Mouse (Mus musculus): ENCODE measurements around the gene Rad1. TPM values are rescaled to one million over a fixed set of nuclear protein-coding genes. Genes with fewer than 3 reads are reported as not detected.
"Not testable (repeated sequence)": the region's sequence is repeated elsewhere in the genome, so short reads cannot be mapped to it uniquely, and the experiment has no call there.

Rad1 gene
- polyA plus RNA-seq, 1 experiment from 2014 or later = 36.2 TPM

DNA sequence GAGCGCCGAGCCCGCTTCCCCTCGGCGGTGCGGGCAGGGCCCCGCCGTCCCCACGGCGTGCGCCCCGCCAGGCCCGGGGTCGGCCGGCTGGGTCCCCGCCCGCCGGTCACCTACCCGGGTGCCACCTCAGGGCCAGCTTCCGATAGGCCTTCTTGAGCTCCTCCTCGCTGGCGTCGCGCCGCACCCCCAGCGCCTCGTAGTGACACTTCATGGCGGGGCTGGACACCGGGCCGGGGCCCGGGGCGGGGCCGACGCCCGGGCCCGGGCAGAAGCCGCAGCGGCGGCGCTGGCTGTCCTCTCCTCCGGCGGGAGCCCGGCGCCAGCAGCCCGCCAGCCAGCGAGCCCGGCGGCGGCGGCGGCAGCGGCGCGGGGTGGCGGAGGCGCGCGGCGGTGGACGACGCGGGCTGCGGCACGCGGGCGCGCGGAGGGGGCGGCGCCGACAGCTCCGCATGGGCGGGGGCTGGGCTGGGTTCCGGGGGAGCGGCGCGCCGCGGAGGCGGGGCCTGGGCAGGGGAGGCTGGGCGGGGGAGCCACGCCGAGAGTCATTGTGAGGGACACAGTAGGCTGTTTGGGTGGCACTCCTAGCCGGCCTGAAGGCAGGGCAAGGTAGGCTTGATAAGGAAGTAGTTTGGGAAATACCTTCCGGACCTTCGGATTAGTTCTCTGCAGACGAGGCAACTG lies 15.5 kb upstream of the Rad1 start, which contains the start of gene Dnajc21:
Dnajc21 (minus strand) TSS at position 366 of the 681 bp plus-strand sequence.
- WGBS = under 1% methylated on average over 73 of the region's 87 CpGs
- peak within 1 kb of the TSS; percentile 82 for H3K27ac ChIP-seq
- ATAC-seq (ENCODE audit: borderline replicate concordance, extremely low read depth, low FRiP score, low TSS enrichment) = peak; percentile 98
- H3K4me2 ChIP-seq = peak within 1 kb of the TSS; percentile 89
- H3K4me3 ChIP-seq = peak within 1 kb of the TSS; percentile 92
- no peaks in the 10 kb centered on the region for H3K27me3 ChIP-seq
- peaks cover 8% of the 10 kb centered on the region for H3K36me3 ChIP-seq
- peaks cover 18% of the 10 kb centered on the region for H3K4me1 ChIP-seq
- H3K9me3 ChIP-seq = no peaks in the 10 kb centered on the region
- H3K9ac ChIP-seq = peak within 1 kb of the TSS; percentile 85

DNA sequence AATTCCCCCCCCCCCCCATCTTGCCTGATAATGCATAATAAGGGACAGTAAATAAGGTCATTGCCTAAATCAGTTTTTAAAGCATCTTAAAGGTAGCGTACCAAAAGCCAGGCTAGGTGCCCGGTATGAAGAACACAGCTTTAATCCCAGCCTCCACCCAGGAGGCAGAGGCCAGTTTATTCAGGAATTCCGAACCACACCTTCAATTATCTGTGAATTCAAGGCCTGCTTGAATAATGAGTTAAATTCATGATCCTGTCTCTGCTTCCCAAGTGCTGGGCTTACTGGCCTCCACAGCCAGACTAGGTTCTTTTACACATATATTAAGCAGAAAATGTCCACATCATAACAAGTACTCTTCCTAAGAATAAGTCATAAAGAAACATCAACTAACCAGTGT lies 14.9 kb upstream of the Rad1 start:
- ATAC-seq (ENCODE audit: borderline replicate concordance, extremely low read depth, low FRiP score, low TSS enrichment) = no peak
- 8% methylated on average over 3 of the region's 3 CpGs for WGBS

DNA sequence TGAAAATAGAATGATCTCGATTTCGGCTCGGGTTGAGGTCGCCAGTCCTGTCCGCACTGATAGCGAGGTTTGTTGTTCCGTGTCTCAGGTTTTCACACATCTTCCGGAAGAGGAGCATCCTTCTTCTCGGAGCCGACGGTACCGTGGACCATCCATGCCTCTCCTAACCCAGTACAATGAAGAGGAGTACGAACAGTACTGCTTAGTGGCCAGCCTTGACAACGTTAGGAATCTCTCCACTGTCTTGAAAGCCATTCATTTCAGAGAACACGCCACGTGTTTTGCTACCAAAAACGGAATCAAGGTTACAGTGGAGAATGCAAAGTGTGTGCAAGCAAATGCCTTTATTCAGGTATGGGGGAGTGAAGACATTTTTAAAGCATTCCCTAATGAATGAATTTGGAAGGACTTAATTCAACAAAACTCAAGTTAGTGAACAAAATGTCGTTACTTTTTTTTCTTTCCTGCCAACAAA lies 584 bp downstream of the Rad1 start:
- WGBS = under 1% methylated on average over 18 of the region's 18 CpGs
- Histone ChIP-seq H3K4me1 (peaks cover 20% of the 10 kb centered on the region), H3K27me3 (no peaks in the 10 kb centered on the region), H3K4me2 (peak overlapping the region; percentile 66), H3K9me3 (no peaks in the 10 kb centered on the region), H3K36me3 (peaks cover 18% of the 10 kb centered on the region), H3K9ac (peak overlapping the region; percentile 93), H3K4me3 (peak overlapping the region; percentile 91), H3K27ac (peak overlapping the region; percentile 32; the same call in 1 of the 2 replicates)
- peak; percentile 16; the same call in 1 of the 2 replicates for ATAC-seq (ENCODE audit: borderline replicate concordance, extremely low read depth, low FRiP score, low TSS enrichment)

More for the DNA sequence above, 14.9 kb upstream of the Rad1 start:
- Histone ChIP-seq H3K36me3 (peaks cover 14% of the 10 kb centered on the region), H3K9me3 (no peaks in the 10 kb centered on the region), H3K4me3 (peak overlapping the region; percentile 92), H3K27me3 (no peaks in the 10 kb centered on the region), H3K9ac (peak overlapping the region; percentile 85; the same call in 1 of the 2 replicates), H3K4me2 (peak overlapping the region; percentile 89), H3K27ac (0 out of 2 replicates have a peak overlapping the region, but pooled peaks have one; percentile 82), H3K4me1 (peaks cover 18% of the 10 kb centered on the region)

DNA sequence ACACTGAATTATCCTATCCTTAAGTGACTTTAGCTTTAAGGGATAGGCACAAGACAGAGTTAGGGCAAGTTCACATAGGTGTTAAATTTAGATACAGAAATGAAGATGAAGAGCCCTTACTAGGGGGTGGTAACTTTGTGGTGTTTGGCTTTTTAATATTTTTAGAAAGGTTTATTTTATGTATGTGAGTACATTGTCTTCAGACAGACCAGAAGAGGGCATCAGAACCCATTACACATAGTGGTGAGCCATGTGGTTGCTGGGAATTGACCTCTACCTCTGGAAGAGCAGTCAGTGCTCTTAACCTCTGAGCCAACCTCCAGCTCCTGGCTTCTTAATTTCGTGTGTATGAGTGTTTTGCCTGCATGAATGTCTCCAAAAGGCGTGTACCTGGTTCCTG lies 1.4 kb downstream of the Rad1 start:
- Histone ChIP-seq H3K27ac (no peak overlapping the region), H3K4me3 (peak overlapping the region; percentile 91), H3K9me3 (no peaks in the 10 kb centered on the region), H3K4me1 (peaks cover 20% of the 10 kb centered on the region), H3K27me3 (no peaks in the 10 kb centered on the region), H3K9ac (no peak overlapping the region), H3K36me3 (peaks cover 16% of the 10 kb centered on the region), H3K4me2 (peak overlapping the region; percentile 66)
- no peak for ATAC-seq (ENCODE audit: borderline replicate concordance, extremely low read depth, low FRiP score, low TSS enrichment)
- 56% methylated on average over 2 of the region's 2 CpGs for WGBS

DNA sequence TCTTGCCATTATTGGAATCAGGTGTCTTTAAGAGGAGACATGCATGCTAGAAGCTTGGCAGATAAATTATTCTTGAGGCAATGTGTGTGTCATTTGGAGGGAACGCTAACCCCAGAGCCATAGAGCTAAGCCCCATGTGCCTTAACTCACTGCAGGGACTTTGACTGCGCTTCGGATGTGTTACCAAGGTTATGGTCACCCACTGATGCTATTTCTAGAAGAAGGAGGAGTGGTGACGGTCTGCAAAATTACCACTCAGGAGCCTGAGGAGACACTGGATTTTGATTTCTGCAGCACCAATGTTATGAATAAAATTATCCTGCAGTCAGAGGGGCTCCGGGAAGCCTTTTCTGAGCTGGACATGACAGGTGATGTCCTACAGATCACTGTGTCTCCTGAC lies 4.3 kb downstream of the Rad1 start:
- H3K27me3 ChIP-seq = no peaks in the 10 kb centered on the region
- no peaks in the 10 kb centered on the region for H3K9me3 ChIP-seq
- no peak overlapping the region for H3K27ac ChIP-seq
- 95% methylated on average over 5 of the region's 5 CpGs for WGBS
- H3K4me3 ChIP-seq = no peak overlapping the region
- H3K4me1 ChIP-seq = peaks cover 9% of the 10 kb centered on the region
- H3K4me2 ChIP-seq = no peak overlapping the region
- no peak overlapping the region for H3K9ac ChIP-seq
- ATAC-seq (ENCODE audit: borderline replicate concordance, extremely low read depth, low FRiP score, low TSS enrichment) = no peak
- peaks cover 15% of the 10 kb centered on the region; the same call in 1 of the 2 replicates for H3K36me3 ChIP-seq

- no peak overlapping the region for H3K4me3 ChIP-seq
- no peaks in the 10 kb centered on the region for H3K9me3 ChIP-seq
- no peak overlapping the region for H3K9ac ChIP-seq
- WGBS = 86% methylated on average over 11 of the region's 11 CpGs
- no peak overlapping the region for H3K4me2 ChIP-seq
- ATAC-seq (ENCODE audit: borderline replicate concordance, extremely low read depth, low FRiP score, low TSS enrichment) = no peak
- H3K27me3 ChIP-seq = no peaks in the 10 kb centered on the region
- H3K36me3 ChIP-seq = peaks cover 9% of the 10 kb centered on the region; the same call in 1 of the 2 replicates
- H3K27ac ChIP-seq = no peak overlapping the region
- no peaks in the 10 kb centered on the region for H3K4me1 ChIP-seq
Observed at GRCm38 (mm10) chr15:10495944-10496343, 10.1 kb downstream of the Rad1 start.

GRCm38 (mm10) chr15:10496696-10497095 lies 10.9 kb downstream of the Rad1 start:
- H3K27ac ChIP-seq; ATAC-seq (ENCODE audit: borderline replicate concordance, extremely low read depth, low FRiP score, low TSS enrichment); H3K36me3 ChIP-seq; H3K27me3 ChIP-seq; H3K4me2 ChIP-seq; H3K9ac ChIP-seq; H3K9me3 ChIP-seq; H3K4me1 ChIP-seq; H3K4me3 ChIP-seq: not testable (repeated sequence)
- 88% methylated on average over 1 of the region's 1 CpGs for WGBS

- Histone ChIP-seq H3K4me2 (no peak overlapping the region), H3K27me3 (no peaks in the 10 kb centered on the region), H3K9ac (no peak overlapping the region), H3K4me1 (no peaks in the 10 kb centered on the region), H3K27ac (no peak overlapping the region), H3K9me3 (no peaks in the 10 kb centered on the region), H3K36me3 (no peaks in the 10 kb centered on the region), H3K4me3 (no peak overlapping the region)
- 68% methylated on average over 5 of the region's 5 CpGs for WGBS
- no peak for ATAC-seq (ENCODE audit: borderline replicate concordance, extremely low read depth, low FRiP score, low TSS enrichment)
Observed at GRCm38 (mm10) chr15:10499593-10499992, 13.8 kb downstream of the Rad1 start.

GRCm38 (mm10) chr15:10500035-10500434 lies 14.2 kb downstream of the Rad1 start:
- Histone ChIP-seq H3K4me3 (no peak overlapping the region), H3K9me3 (no peaks in the 10 kb centered on the region), H3K4me1 (no peaks in the 10 kb centered on the region), H3K27ac (no peak overlapping the region), H3K9ac (no peak overlapping the region), H3K4me2 (no peak overlapping the region), H3K36me3 (no peaks in the 10 kb centered on the region), H3K27me3 (no peaks in the 10 kb centered on the region)
- ATAC-seq (ENCODE audit: borderline replicate concordance, extremely low read depth, low FRiP score, low TSS enrichment) = no peak
- WGBS = 65% methylated on average over 5 of the region's 5 CpGs

DNA sequence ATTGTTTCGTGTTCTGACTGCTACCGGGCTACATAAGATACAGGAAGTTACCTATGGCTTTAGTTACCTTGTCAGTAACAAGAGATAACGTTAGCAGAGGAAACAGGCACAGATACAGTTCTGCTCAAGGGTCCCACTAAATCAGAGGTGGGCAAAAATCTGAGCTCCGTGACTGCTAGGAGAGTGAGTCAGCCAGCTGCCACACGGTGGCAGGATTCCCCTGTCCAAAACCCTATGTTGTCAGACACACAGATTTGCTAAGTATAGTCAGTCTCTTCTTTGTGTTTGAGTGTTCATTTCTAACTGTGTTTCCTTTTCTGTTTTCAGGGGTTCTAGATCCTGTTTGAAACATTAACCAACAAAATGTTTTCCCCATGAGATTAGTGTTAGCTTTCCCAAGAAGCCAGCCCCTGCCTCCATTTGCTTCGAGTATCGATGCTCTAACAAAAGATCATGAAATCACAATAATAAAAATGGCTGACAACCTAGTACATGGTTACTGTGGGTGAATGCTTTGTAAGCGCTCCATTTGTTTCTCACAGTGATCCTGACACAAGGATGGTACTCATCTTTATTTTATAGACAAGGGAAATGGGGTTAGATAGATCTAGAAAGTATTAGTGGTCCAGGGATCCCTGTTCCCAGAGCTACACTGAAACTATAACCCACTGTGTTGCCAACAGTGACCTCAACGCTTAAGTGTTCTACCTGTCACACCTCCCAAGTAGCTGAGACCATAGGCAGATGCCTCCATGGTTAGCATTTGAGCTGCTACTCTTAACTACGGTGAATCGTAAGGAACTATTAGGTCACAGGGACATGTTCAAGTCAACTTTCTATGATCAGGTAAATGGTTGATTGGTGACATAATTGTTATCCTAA lies 15.3 kb downstream of the Rad1 start:
- ATAC-seq (ENCODE audit: borderline replicate concordance, extremely low read depth, low FRiP score, low TSS enrichment) = no peak
- Histone ChIP-seq H3K4me3 (no peak overlapping the region), H3K4me1 (no peaks in the 10 kb centered on the region), H3K27ac (no peak overlapping the region), H3K9me3 (no peaks in the 10 kb centered on the region), H3K27me3 (no peaks in the 10 kb centered on the region), H3K4me2 (no peak overlapping the region), H3K36me3 (no peaks in the 10 kb centered on the region), H3K9ac (no peak overlapping the region)
- WGBS = 54% methylated on average over 11 of the region's 11 CpGs

DNA sequence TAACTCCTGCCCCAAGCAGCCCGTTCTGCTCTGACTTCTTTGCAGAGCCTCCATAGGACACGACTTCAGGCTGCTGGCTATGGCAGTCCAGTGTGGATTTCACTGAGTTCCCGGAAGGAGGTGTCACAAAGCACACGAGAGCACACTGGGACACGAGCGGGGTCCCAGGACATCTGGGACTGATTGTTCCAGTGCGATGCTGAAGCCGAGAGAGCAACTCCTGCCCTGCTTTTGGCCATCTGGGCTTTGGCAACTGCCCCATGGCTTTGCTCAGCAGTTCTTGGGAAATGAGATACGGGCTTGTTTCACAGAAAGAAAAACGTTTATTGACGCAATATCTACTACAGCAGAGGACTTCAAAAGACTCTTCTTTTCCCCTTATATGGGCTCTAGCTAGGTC lies 20.3 kb downstream of the Rad1 start:
- WGBS = 57% methylated on average over 11 of the region's 11 CpGs
- Histone ChIP-seq H3K9me3 (no peaks in the 10 kb centered on the region), H3K4me2 (no peak overlapping the region), H3K4me3 (no peak overlapping the region), H3K27me3 (no peaks in the 10 kb centered on the region), H3K9ac (no peak overlapping the region), H3K36me3 (no peaks in the 10 kb centered on the region), H3K27ac (no peak overlapping the region), H3K4me1 (no peaks in the 10 kb centered on the region)
- ATAC-seq (ENCODE audit: borderline replicate concordance, extremely low read depth, low FRiP score, low TSS enrichment) = no peak

DNA sequence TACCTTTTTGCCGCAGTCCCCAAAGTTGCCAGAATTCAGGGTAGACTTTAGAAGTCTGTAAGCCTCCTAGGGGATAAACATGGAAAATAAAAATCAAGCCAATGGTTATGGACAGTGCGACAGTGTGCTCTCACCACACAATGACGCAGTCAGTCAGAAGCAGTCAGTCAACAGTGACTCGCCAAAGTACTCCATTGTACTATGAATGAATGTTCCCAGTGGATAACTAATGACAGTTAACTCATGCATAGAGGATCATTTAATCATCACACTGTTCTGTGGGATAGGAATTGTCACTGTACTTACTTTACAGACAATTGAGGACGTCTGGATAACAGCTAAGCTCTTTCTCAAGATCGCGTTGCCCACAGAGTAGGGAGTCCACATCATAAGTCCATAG lies 29.3 kb downstream of the Rad1 start:
- WGBS = 88% methylated on average over 7 of the region's 7 CpGs

More for the DNA sequence above, 29.3 kb downstream of the Rad1 start:
- no peak for ATAC-seq (ENCODE audit: borderline replicate concordance, extremely low read depth, low FRiP score, low TSS enrichment)
- Histone ChIP-seq H3K36me3 (no peaks in the 10 kb centered on the region), H3K9ac (no peak overlapping the region), H3K9me3 (no peaks in the 10 kb centered on the region), H3K27me3 (no peaks in the 10 kb centered on the region), H3K27ac (no peak overlapping the region), H3K4me3 (no peak overlapping the region), H3K4me2 (no peak overlapping the region), H3K4me1 (no peaks in the 10 kb centered on the region)
